Mouse (Mus musculus) hindbrain, postnatal 0 days (tissue): ENCODE results near the gene Iqcc. TPM values are rescaled to one million over a fixed set of nuclear protein-coding genes. Genes with fewer than 3 reads are reported as not detected.

Source experiments
- ATAC-seq: fragments of 200-750 bp; cut with Nextera tagmentation; 2 replicates; pipeline ENCODE4 v1.8.0; 2017; ENCODE audit warnings: mild to moderate bottlenecking, moderate TSS enrichment, moderate library complexity
- DNase-seq: peaks from one replicate; pipeline ENCODE4 v3.0.0-alpha.2; 2015; ENCODE audit warnings: low spot score
- H3K27ac ChIP-seq: fragments of 300-500 bp; sonication (generic); 2 replicates; pipeline ENCODE4 v1.5.1; 2014; ENCODE audit warnings: mild to moderate bottlenecking
- H3K27me3 ChIP-seq: fragments of 300-500 bp; sonication (generic); 2 replicates; pipeline ENCODE4 v1.6.1; 2014; ENCODE audit warnings: low read length, mixed read lengths; ENCODE audit not compliant: insufficient read depth
- H3K36me3 ChIP-seq: fragments of 300-500 bp; sonication (generic); 2 replicates; pipeline ENCODE4 v1.6.1; 2014; ENCODE audit warnings: low read length, mixed read lengths; ENCODE audit not compliant: insufficient read depth
- H3K4me1 ChIP-seq: fragments of 300-500 bp; sonication (generic); 2 replicates; pipeline ENCODE4 v1.6.1; 2014; ENCODE audit warnings: antibody characterized with exemption, low read length, mixed read lengths; ENCODE audit not compliant: insufficient read depth
- H3K4me2 ChIP-seq: fragments of 300-500 bp; sonication (generic); 2 replicates; pipeline ENCODE4 v1.6.1; 2014; ENCODE audit warnings: low read depth, mild to moderate bottlenecking, low read length, moderate library complexity, mixed read lengths
- H3K4me3 ChIP-seq: fragments of 300-500 bp; sonication (generic); 2 replicates; pipeline ENCODE4 v1.5.1; 2014; ENCODE audit warnings: low read length
- H3K9ac ChIP-seq: fragments of 300-500 bp; sonication (generic); replicated peaks from 2 replicates; pipeline ENCODE4 v1.6.1; 2014; ENCODE audit warnings: mild to moderate bottlenecking, low read length, moderate library complexity, mixed read lengths
- H3K9me3 ChIP-seq: fragments of 300-500 bp; sonication (generic); 2 replicates; pipeline ENCODE4 v1.6.1; 2016; ENCODE audit warnings: low read length, mixed read lengths
- CTCF ChIP-seq: IDR thresholded peaks from 2 replicates; pipeline ENCODE4 v1.5.1; 2016; ENCODE audit warnings: antibody characterized with exemption, control low read depth, low read depth
- WGBS: fragments of 180-500 bp; shearing (Covaris S2); extraction: QIAGEN DNeasy Blood & Tissue Kit; methylation state at CpG from one replicate; pipeline ENCODE4 v1.1.7; 2014; 5-methylcytosine and 5-hydroxymethylcytosine counted together
- polyA plus RNA-seq: library from polyadenylated mRNA; unstranded; fragments of >200 nt; fragmentation: Nextera tagmentation; extraction: Ambion mirVana; gene quantifications from 2 replicates; pipeline ENCODE4 v1.2.1, GENCODE M21; 2015
- total RNA-seq: library from RNA; depleted of rRNA; stranded (reverse); fragments of >200 nt; gene quantifications from 2 replicates; pipeline ENCODE4 v1.2.3, GENCODE M21; 2014

Iqcc gene
- total and polyA plus RNA-seq, 2 experiments from 2014 or later, result 12.0 to 21.1 TPM

DNA sequence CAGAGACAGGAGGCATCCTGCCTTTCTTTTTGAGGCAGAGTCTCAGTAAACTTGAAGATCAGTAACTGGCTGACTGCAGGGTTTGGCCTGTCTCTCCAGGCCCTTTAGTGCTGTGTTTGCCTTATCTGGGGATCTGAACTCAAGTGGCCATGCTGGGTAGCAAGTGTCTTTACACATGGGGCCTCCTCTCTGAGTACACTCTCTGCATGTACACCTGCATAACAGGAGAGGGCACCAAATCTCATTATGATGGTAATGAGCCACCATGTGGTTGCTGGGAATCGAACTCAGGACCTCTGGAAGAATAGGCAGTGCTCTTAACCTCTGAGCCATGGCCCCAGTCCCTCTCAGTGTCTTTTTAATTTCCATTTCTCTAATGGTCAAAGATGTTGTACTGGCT, 36.6 kb downstream of the Iqcc start:
- ATAC-seq (no peak), DNase-seq (no peak)
- H3K27ac ChIP-seq, result no peak overlapping the region
- H3K4me2 ChIP-seq, result no peak overlapping the region
- no peaks in the 10 kb centered on the region; the same call in 1 of the 2 replicates for H3K4me1 ChIP-seq
- H3K9ac ChIP-seq, result no peak overlapping the region
- no peaks in the 10 kb centered on the region for H3K27me3 ChIP-seq
- no peaks in the 10 kb centered on the region for H3K9me3 ChIP-seq
- H3K4me3 ChIP-seq, result no peak overlapping the region
- 88% methylated on average over 1 of the region's 1 CpGs for WGBS
- H3K36me3 ChIP-seq, result no peaks in the 10 kb centered on the region
- no peak for TF ChIP-seq CTCF

DNA sequence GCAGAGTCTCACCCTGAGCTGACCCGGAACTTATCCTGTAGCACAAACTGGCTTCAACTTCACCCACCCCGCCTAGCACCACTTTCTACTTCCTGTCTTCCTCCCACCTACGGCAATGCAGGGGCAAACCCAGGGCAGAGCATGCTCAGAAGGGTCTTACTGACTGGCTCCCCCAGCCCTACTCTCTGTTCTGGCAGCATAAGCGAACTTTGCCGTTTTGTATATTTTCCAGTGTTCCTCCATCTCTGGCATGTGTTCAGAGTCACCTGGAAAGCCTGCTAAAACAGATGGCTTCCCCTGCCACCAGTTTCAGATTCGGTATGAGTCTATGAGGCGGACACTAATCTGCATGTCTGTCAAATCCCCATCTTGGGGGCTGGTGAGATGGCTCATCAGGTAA, 38.6 kb downstream of the Iqcc start:
- no peak for TF ChIP-seq CTCF
- no peak overlapping the region for H3K4me2 ChIP-seq
- no peaks in the 10 kb centered on the region for H3K36me3 ChIP-seq
- no peak for ATAC-seq
- no peaks in the 10 kb centered on the region for H3K27me3 ChIP-seq
- H3K4me3 ChIP-seq, result no peak overlapping the region
- no peak overlapping the region; the same call in 1 of the 2 replicates for H3K27ac ChIP-seq
- peak; percentile 29 for DNase-seq
- WGBS, result 66% methylated on average over 7 of the region's 7 CpGs
- H3K4me1 ChIP-seq, result no peaks in the 10 kb centered on the region; the same call in 1 of the 2 replicates
- no peak overlapping the region for H3K9ac ChIP-seq
- H3K9me3 ChIP-seq, result no peaks in the 10 kb centered on the region

DNA sequence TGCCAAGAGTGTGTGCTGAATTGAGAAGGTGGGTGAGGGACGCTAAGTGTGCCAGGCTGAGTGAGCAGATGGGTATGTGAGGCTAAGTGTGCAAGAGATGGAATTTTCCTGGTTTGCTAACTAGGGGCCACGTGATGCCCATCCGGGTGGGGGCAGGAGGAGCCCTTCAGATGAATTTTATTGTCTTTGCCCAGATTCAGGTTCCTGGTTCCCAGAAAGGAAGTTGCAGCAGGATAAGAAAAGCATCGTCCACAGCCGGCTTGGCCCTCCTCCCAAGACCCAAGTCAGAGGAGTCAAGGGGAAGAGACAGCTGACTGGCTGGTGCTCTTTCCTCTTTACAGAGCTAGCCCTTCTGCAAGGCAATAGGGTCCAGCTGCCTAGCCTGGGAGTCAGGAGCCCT, 40.4 kb downstream of the Iqcc start, which contains the start of gene Fam167b:
TSS of gene Fam167b (minus strand) at position 84 of the 400 bp plus-strand sequence.
- H3K4me1 ChIP-seq, result no peaks in the 10 kb centered on the region; the same call in 1 of the 2 replicates
- no peak for TF ChIP-seq CTCF
- ATAC-seq (no peak), DNase-seq (no peak)
- H3K4me2 ChIP-seq, result peak within 1 kb of the TSS; percentile 36
- H3K4me3 ChIP-seq, result no peak within 1 kb of the TSS
- H3K27me3 ChIP-seq, result no peaks in the 10 kb centered on the region
- no peaks in the 10 kb centered on the region for H3K36me3 ChIP-seq
- H3K27ac ChIP-seq, result no peak within 1 kb of the TSS
- WGBS, result 88% methylated on average over 5 of the region's 5 CpGs
- H3K9ac ChIP-seq, result no peak within 1 kb of the TSS
- H3K9me3 ChIP-seq, result no peaks in the 10 kb centered on the region

DNA sequence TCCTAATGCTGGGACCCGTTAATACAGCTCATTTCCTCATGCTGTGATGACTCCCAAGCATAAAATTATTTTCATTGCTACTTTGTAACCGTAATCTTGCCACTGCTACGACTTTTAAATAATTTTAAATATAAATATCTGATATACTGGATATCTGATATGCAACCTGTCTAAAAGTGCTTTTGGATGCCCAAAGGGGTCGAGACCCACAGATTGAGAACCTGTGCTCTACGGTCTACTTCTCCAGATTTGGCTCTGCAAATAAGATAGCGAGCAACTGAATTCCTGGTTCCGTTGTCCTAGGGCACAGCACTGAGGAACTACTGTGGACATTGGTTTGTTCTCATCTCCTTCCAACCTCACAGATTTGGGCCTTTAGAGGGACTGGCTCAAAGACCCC, 41.2 kb downstream of the Iqcc start:
- H3K9ac ChIP-seq, result no peak overlapping the region
- no peaks in the 10 kb centered on the region for H3K36me3 ChIP-seq
- no peak overlapping the region for H3K4me2 ChIP-seq
- no peaks in the 10 kb centered on the region for H3K27me3 ChIP-seq
- H3K9me3 ChIP-seq, result no peaks in the 10 kb centered on the region
- H3K4me3 ChIP-seq, result no peak overlapping the region
- H3K27ac ChIP-seq, result no peak overlapping the region
- ATAC-seq (no peak), DNase-seq (no peak)
- no peak for TF ChIP-seq CTCF
- no peaks in the 10 kb centered on the region; the same call in 1 of the 2 replicates for H3K4me1 ChIP-seq
- WGBS, result 82% methylated on average over 7 of the region's 7 CpGs

DNA sequence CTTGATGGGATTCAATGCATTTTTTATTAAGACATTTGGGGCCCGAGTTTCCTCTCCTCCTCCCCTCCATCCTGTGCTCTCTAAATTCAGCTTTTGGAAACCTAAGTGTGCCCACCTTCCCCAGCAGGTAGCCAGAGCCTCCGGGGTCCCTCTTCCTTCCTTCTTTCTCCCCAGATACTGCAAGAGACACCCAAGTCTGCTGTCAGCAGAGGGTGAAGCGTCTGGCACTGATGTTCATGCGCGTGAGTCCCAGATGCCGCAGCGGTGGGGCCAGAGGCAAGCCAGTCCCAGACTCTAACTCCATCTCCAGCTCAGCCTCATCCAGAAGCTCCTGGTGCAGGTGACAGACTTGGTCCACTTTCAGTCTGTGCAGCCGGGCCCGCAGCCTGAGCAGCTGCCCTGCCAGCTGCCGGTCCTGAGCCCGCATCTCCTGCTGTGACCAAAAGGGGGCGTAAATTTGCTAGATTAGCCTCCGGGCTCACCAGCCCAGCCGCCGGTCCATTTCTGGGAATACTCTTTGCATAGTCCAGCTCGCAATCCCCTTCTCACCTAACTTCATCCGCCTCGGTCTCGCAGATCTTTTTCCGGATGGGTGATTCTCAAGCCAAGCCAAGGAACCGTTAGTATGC, 41.9 kb downstream of the Iqcc start:
- H3K4me1 ChIP-seq, result no peaks in the 10 kb centered on the region; the same call in 1 of the 2 replicates
- WGBS, result 27% methylated on average over 21 of the region's 21 CpGs
- H3K9me3 ChIP-seq, result no peaks in the 10 kb centered on the region
- H3K36me3 ChIP-seq, result no peaks in the 10 kb centered on the region
- H3K27ac ChIP-seq, result no peak overlapping the region; the same call in 1 of the 2 replicates
- no peak overlapping the region for H3K9ac ChIP-seq
- DNase-seq, result peak; percentile 85
- peak; percentile 70; the same call in 1 of the 2 replicates for ATAC-seq
- TF ChIP-seq CTCF, result peak; percentile 61
- H3K27me3 ChIP-seq, result no peaks in the 10 kb centered on the region
- peak overlapping the region; percentile 36 for H3K4me2 ChIP-seq
- no peak overlapping the region for H3K4me3 ChIP-seq

DNA sequence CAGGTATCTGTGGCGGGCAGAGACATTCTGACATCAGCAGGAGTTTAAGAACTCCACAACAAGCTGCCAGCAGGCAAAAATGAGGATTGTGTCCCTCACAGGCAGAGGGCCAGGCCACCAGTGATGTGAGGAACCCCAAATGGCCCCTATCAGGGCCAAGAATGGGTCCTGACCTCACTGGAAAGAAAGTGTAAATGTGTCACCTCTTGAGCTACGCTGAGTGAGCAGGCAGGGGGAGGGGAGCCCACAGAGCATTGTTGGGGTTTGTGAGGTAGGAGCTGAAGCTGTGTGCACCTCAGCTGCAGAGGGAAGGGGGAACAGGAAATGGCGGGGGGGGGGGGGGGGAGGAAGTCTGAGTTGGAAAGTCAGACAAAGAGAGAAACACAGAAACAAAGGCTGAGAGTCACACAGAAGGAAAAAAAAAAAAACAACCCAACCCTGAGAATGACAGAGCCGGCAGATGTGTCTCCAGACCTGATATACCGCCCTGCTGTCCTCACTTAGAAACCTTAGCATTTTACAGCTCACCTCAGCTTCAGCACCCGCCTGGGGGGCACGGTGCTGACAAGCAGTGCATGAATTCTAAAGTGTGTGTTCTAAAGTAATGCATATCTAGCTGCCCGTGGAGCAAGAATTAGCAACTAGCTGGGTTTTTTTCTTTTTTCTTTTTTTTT, 43.6 kb downstream of the Iqcc start:
- no peaks in the 10 kb centered on the region for H3K27me3 ChIP-seq
- H3K36me3 ChIP-seq, result no peaks in the 10 kb centered on the region
- H3K9me3 ChIP-seq, result no peaks in the 10 kb centered on the region
- H3K4me3 ChIP-seq, result no peak overlapping the region
- H3K27ac ChIP-seq, result no peak overlapping the region
- H3K4me1 ChIP-seq, result no peaks in the 10 kb centered on the region; the same call in 1 of the 2 replicates
- no peak for TF ChIP-seq CTCF
- WGBS, result 52% methylated on average over 7 of the region's 8 CpGs
- ATAC-seq, result no peak
- no peak overlapping the region for H3K4me2 ChIP-seq
- H3K9ac ChIP-seq, result no peak overlapping the region
- no peak for DNase-seq

DNA sequence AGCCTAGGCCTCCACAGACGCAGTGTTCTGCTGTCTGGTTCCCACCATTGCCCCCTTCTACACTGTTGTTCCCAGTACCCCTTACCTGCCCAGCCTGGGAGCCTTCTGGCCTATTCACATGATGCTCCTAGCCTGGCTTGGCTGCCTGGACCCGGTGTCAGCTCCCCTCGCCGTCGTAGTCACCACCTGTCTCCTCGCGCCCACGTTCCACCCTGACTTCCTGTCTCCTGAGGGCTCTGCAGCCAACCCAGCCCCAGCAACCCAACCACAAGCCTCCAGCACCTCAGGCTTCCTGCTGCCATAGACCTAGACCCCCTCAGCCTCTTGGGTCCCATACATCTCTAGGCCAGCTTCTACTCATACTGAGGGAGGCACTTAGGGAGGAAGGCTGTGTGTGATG, 45.5 kb downstream of the Iqcc start, which contains the start of gene Lck:
TSS of gene Lck (minus strand) at position 212 of the 400 bp plus-strand sequence.
- no peak within 1 kb of the TSS for H3K9ac ChIP-seq
- ATAC-seq (no peak), DNase-seq (no peak)
- no peaks in the 10 kb centered on the region; the same call in 1 of the 2 replicates for H3K4me1 ChIP-seq
- no peaks in the 10 kb centered on the region for H3K36me3 ChIP-seq
- no peak within 1 kb of the TSS for H3K4me2 ChIP-seq
- TF ChIP-seq CTCF, result no peak
- H3K9me3 ChIP-seq, result no peaks in the 10 kb centered on the region
- no peak within 1 kb of the TSS for H3K27ac ChIP-seq
- no peaks in the 10 kb centered on the region for H3K27me3 ChIP-seq
- H3K4me3 ChIP-seq, result no peak within 1 kb of the TSS
- WGBS, result 93% methylated on average over 8 of the region's 8 CpGs
